Mouse (Mus musculus) E14TG2a.4 (cell line): ENCODE data around the gene Wnt3a.

Experiments used
- H3K27me3 ChIP-seq: 2 replicates; pipeline ENCODE4 v1.6.1; 2014; ENCODE audit warnings: low read length, control low read depth; ENCODE audit not compliant: insufficient read depth
- H3K36me3 ChIP-seq: 2 replicates; pipeline ENCODE4 v1.6.1; 2014; ENCODE audit warnings: low read length, control low read depth; ENCODE audit not compliant: insufficient read depth
- H3K4me1 ChIP-seq: replicated peaks from 2 replicates; pipeline ENCODE4 v1.6.1; 2014; ENCODE audit warnings: low read depth, low read length, control low read depth
- H3K4me3 ChIP-seq: replicated peaks from 2 replicates; pipeline ENCODE4 v1.5.1; 2014; ENCODE audit warnings: mild to moderate bottlenecking, low read length
- H3K9me3 ChIP-seq: 2 replicates; pipeline ENCODE4 v1.6.1; 2014; ENCODE audit warnings: low read length, control low read depth
- CTCF ChIP-seq: conservative IDR thresholded peaks from 2 replicates; pipeline ENCODE4 v1.5.1; 2014; ENCODE audit warnings: low read length
- NANOG ChIP-seq: IDR thresholded peaks from 2 replicates; pipeline ENCODE4 v1.6.1; 2014; ENCODE audit warnings: borderline replicate concordance, low read length, mixed read lengths
- POU5F1 ChIP-seq: IDR thresholded peaks from 2 replicates; pipeline ENCODE4 v1.6.1; 2014; ENCODE audit warnings: low read length, borderline replicate concordance

Wnt3a gene

DNA sequence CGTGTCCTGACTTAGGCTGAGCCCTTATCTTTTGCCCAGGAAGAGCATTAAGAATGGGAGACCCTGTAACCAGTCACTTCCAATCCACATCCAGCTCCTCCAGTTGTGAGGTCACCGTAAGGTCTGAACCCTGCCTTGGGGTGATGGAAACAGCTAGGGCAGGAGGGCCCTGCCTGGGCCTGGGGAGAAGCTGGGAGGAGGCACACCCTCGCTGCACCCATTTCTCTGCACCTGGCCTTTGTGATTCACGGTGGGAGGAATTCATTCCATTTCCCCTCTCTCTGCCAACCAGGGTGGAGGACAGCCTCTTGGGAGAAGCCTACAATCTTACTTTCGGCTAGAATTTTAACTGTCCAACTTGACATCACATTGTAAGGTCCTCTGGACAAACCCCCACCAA, 8.4 kb downstream of the Wnt3a start:
- Histone ChIP-seq H3K4me1 (peaks cover 51% of the 10 kb centered on the region), H3K36me3 (no peaks in the 10 kb centered on the region), H3K27me3 (peaks cover 65% of the 10 kb centered on the region), H3K9me3 (no peaks in the 10 kb centered on the region), H3K4me3 (0 out of 2 replicates have a peak overlapping the region, but pooled peaks have one; percentile 5)
- TF ChIP-seq NANOG (no peak), POU5F1 (no peak), CTCF (no peak)

DNA sequence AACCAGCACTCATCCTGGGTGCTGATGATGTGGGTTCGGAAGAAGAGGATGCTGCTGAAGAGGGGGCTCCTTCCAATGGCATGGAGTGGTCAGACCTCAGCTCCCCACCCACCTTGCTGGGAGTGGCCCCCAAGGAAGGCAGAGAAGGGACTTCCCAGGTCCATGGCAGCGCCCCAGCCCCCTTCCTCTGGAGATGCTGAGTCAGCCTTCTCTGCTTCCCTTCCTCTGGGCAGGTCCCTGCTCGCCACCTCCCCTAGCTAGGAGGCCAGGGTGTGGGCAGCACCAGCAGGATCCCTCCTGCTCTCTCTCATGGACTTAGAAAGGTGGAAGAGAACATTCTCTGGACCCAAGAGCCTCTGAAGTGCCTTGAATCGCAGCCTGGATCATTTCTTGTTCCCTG, 12.5 kb downstream of the Wnt3a start:
- no peaks in the 10 kb centered on the region for H3K9me3 ChIP-seq
- TF ChIP-seq POU5F1: no peak
- TF ChIP-seq NANOG: no peak
- no peak for TF ChIP-seq CTCF
- peaks cover 47% of the 10 kb centered on the region for H3K4me1 ChIP-seq
- H3K4me3 ChIP-seq: no peak overlapping the region
- no peaks in the 10 kb centered on the region for H3K36me3 ChIP-seq
- peaks cover 43% of the 10 kb centered on the region for H3K27me3 ChIP-seq

- TF ChIP-seq NANOG: no peak
- no peak for TF ChIP-seq CTCF
- no peak for TF ChIP-seq POU5F1
- Histone ChIP-seq H3K27me3 (peaks cover 40% of the 10 kb centered on the region), H3K9me3 (no peaks in the 10 kb centered on the region), H3K4me1 (peaks cover 39% of the 10 kb centered on the region), H3K36me3 (no peaks in the 10 kb centered on the region), H3K4me3 (no peak overlapping the region)
These were observed 13.7 kb downstream of the Wnt3a start for GRCm38 (mm10) chr11:59276877-59277276.

- H3K4me1 ChIP-seq: peaks cover 29% of the 10 kb centered on the region
- H3K4me3 ChIP-seq: no peak overlapping the region
- TF ChIP-seq POU5F1 (no peak), NANOG (no peak), CTCF (no peak)
- no peaks in the 10 kb centered on the region for H3K9me3 ChIP-seq
- peaks cover 28% of the 10 kb centered on the region for H3K27me3 ChIP-seq
- no peaks in the 10 kb centered on the region for H3K36me3 ChIP-seq
These were observed 16.4 kb downstream of the Wnt3a start for GRCm38 (mm10) chr11:59274184-59274583.

- H3K4me3 ChIP-seq: no peak overlapping the region
- no peaks in the 10 kb centered on the region for H3K36me3 ChIP-seq
- H3K9me3 ChIP-seq: peaks cover 4% of the 10 kb centered on the region
- TF ChIP-seq POU5F1: no peak
- no peak for TF ChIP-seq CTCF
- TF ChIP-seq NANOG: no peak
- peaks cover 59% of the 10 kb centered on the region for H3K27me3 ChIP-seq
- H3K4me1 ChIP-seq: peaks cover 38% of the 10 kb centered on the region
These were observed 23.8 kb downstream of the Wnt3a start for GRCm38 (mm10) chr11:59266727-59267126.

DNA sequence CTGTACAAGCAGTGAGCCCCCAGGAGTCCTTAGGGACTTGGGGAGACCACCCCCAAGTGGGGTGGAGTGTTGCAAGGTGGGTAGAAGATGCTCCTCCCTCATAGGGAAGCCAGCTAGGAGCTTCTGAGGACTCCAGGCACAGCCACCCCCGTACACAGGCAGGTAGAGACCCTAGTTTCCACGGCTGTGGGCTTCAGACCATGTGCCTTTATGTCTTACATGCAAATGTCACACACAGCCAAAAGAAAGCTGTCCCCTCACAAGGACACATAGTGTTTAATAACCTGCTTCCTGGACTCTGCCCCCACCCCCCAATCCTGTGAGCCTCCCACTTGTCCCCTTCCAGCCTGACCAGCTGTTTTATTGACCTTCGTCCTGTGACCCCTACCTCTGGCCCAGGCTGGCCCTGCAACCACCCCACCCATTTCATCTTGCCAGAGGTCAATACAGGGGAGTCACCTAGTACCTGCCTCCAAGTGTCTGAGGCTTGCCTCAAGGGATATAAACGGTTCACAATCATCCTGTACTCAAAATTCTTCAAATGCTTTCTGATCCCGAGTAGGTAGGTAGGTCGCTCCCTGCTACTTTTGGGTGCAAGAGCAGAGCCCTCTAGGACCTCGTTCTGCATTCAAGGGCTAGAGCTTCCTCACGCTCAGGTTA, 25.3 kb downstream of the Wnt3a start:
- H3K4me1 ChIP-seq: peaks cover 34% of the 10 kb centered on the region
- no peak for TF ChIP-seq CTCF
- TF ChIP-seq POU5F1: no peak
- no peaks in the 10 kb centered on the region for H3K36me3 ChIP-seq
- H3K4me3 ChIP-seq: peak overlapping the region; percentile 77; the same call in 1 of the 2 replicates
- peaks cover 74% of the 10 kb centered on the region for H3K27me3 ChIP-seq
- H3K9me3 ChIP-seq: peaks cover 4% of the 10 kb centered on the region

DNA sequence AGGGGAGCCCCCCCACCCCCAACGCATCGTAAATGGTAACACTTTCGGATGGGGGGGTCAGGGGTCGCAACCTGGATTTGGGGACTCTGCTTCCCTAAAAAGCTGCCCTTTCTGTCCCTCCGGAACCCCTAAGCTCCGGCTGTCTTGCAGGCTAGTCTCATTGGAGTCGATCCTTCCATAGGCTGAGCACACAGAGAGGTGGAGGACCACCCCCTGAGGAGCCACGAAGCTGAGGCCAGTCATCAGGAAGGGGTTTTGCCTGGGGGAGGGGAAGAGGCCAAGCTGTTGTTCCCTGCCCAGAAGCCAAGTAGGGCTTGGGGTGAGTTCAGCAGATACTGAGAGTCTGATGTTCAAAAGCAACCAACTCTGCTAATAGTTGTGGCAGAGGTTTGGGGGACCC, 26.0 kb downstream of the Wnt3a start:
- Histone ChIP-seq H3K27me3 (peaks cover 79% of the 10 kb centered on the region), H3K4me1 (peaks cover 34% of the 10 kb centered on the region), H3K9me3 (peaks cover 4% of the 10 kb centered on the region), H3K36me3 (no peaks in the 10 kb centered on the region), H3K4me3 (peak overlapping the region; percentile 77)
- TF ChIP-seq CTCF (no peak), POU5F1 (no peak), NANOG (no peak)

DNA sequence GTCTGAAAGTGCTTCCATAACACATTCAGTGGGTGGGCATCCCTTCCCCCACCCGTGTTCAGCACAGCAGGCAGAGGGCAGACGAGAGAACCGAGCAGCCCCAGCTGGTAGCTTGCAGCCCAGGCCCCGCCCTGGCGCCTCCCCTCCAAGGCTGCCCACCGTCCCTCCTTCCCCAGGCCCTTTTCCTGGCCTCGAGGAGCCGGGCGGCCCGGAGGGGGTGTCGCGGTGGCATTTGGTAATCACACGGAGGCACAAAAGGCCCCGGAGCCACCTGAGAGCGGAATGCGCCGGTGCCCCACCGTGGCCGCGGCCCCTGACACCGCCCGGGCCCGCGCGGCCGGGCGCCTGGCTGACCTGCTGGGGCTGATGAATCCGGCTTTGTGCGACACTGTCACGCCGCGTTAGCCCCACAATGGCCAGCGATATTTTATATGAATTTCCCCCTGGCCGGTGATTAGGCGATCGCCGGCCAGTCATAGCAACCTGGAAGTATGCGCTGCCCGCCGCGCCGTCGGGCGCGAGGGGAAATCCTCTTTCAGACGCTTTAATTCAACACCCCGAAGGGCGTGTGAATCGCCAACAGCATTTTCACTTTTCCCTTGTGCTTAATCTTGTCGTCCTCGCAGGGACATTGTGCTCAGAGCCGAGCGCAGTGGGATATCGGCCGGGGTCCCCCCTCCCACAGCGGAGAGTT, 26.5 kb downstream of the Wnt3a start:
- H3K36me3 ChIP-seq: no peaks in the 10 kb centered on the region
- peak overlapping the region; percentile 77 for H3K4me3 ChIP-seq
- H3K9me3 ChIP-seq: peaks cover 4% of the 10 kb centered on the region
- peaks cover 34% of the 10 kb centered on the region for H3K4me1 ChIP-seq
- no peak for TF ChIP-seq NANOG
- no peak for TF ChIP-seq CTCF
- no peak for TF ChIP-seq POU5F1
- peaks cover 77% of the 10 kb centered on the region for H3K27me3 ChIP-seq

- TF ChIP-seq POU5F1 (no peak), NANOG (no peak), CTCF (no peak)
- H3K36me3 ChIP-seq: no peaks in the 10 kb centered on the region
These were observed 28.2 kb downstream of the Wnt3a start for GRCm38 (mm10) chr11:59262308-59262707.

More at GRCm38 (mm10) chr11:59262308-59262707, 28.2 kb downstream of the Wnt3a start:
- Histone ChIP-seq H3K4me3 (no peak overlapping the region), H3K4me1 (peaks cover 34% of the 10 kb centered on the region), H3K27me3 (peaks cover 71% of the 10 kb centered on the region), H3K9me3 (no peaks in the 10 kb centered on the region)
